Mouse (Mus musculus) retina, embryonic 14.5 days (tissue): ENCODE results near the gene Arid1b.
"Not testable (repeated sequence)": the region's sequence is repeated elsewhere in the genome, so short reads cannot be mapped to it uniquely, and the experiment has no call there.

ENCODE experiments used
- DNase-seq: peaks from one replicate; pipeline ENCODE4 v3.0.0-alpha.2; 2015; ENCODE audit warnings: low spot score

Gene Arid1b

DNA sequence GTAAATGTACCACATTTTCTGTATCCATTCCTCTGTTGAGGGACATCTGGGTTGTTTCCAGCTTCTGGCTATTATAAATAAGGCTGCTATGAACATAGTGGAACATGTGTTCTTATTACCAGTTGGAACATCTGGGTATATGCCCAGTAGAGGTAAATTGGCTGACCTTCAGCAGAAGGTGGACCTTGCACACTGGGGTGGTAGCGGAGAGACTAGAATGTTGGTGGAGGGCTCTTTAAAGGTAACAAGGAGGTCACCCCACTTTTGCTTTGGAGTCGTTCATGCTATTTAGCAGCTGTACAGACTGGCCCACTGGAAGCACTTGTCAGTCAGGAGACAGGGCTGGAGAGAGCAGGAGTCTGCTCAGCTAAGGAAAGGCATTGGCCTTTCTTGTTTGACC lies 94.1 kb downstream of the Arid1b start:
- DNase-seq, result not testable (repeated sequence)

GRCm38 (mm10) chr17:5088822-5089221 lies 94.7 kb downstream of the Arid1b start:
- no peak for DNase-seq

GRCm38 (mm10) chr17:5089541-5089940 lies 95.4 kb downstream of the Arid1b start:
- DNase-seq, result no peak

DNA sequence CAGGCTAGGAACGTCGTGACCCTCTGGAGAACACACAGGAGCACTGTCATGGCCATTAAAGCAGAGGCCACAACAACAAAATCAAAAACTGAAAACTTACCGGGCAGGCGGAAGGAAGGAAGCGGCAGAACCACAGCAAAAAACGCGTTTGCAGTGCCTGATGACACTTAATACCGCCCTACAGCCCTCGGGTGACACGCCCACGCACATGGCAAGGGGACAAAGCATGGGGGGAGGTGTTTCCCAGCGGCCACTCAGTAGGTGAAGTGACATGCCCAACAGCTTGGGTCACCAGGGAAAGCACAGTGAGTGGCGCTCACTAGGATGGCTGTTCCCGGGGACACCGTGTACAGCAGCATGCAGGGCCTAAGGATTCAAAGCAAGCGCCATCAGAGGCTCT lies 97.4 kb downstream of the Arid1b start:
- DNase-seq, result no peak

DNA sequence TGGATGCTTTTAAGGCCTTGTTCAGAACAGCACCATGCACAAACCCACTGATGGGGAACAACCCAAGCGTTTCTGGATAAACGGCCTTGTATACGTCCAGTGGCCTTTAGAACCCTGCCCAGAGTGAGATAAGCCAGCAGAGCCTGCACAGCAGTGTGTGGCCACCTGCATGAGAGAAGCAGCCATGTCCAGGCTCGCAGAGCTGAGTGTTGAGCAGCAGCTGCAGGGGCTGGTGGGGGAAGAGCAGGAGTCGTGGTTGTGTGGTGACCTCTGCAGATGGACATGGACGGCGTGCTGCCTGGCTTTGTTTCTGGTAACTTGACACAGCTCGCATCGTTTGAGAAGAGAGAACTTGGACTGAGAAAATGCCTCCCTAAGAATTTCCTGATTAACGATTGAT lies 97.8 kb downstream of the Arid1b start:
- no peak for DNase-seq

DNA sequence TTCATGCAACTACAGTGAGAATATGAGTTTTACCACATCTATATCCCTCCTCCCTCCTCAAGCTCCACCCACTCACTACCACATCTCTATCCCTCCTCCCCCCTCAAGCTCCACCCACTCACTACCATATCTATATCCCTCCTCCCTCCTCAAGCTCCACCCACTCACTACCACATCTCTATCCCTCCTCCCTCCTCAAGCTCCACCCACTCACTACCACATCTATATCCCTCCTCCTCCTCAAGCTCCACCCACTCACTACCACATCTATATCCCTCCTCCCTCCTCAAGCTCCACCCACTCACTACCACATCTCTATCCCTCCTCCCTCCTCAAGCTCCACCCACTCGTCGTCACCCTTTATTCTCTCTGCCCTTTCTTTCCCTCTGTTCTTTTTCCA lies 99.2 kb downstream of the Arid1b start:
- not testable (repeated sequence) for DNase-seq

DNA sequence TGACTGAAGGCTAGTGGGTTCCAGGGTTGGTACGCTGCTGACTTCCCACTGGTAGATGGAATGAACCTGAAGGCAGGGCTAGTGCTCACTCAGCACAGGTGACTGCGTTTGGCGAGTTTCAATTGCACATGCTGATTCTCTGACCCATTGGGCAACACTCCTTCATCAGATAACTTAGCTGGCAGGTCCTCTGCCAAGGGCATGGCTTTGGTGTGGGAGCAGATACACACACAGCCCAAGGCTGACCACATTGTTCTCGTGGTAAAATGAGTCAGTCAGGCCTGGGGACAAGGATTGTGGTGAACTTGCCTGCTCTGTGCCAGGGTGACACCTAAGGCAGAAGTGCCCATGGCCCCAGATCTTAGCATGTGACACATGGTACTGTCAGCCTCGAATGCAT lies 100.5 kb downstream of the Arid1b start:
- DNase-seq, result no peak

DNA sequence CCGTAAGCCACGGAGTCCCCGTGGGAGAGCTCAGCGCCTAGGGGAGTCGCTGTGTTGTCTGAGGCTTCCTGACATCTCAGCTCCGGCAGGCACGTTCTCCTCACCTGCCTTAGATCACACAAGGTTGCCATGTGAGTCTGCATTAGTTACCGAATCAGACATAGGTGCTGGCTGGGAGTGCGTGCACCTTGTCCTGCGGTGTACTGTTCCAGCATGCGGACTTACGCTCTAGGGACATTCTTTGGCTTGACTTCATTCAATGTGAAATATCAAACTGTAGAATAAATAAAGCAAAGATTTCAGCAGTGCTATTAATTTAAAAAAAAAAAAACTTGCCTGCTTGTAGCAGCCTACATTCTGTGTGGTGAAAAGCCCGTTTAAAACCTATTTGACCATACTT lies 101.6 kb downstream of the Arid1b start:
- DNase-seq, result no peak

GRCm38 (mm10) chr17:5097046-5097445 lies 102.9 kb downstream of the Arid1b start:
- no peak for DNase-seq

DNA sequence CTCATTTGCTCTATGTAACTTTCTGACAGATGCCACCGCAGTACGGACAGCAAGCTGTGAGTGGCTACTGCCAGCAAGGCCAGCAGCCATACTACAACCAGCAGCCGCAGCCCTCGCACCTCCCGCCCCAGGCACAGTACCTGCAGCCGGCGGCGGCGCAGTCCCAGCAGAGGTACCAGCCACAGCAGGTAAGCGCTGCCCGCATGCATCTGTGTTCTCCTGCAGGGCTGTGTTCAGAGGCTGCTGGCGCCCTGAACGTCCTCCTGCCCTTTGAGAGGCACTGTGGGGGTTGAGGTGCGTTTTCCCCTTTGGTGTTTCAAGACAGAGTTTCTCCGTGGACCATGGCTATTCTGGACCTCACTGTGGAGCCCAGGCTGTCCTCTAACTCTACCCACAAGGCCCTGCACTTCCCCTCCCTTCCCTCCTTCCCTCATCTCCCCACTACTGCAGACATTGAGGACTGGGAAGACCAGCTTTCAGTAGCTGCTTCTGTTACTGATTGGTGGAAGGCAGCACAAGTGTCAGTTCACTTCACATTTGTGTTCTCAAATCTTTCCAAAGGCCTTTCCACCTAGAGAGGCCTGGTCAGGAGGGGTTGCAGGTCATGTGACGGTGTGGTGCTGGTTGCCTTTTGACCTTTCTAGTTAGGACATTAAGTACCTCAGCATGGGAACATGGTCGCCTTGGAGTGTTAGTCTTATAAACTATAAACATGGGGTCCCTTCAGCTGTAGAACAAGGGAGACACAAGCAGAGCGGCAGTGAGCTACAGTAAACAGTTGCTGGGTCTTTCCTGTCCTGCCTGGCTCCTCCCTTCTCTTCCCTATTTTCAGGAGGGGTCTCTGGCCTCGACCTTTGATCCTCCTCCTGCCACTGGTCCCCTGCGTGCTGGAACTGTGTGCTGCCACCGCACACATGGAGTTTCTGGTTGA lies 103.7 kb downstream of the Arid1b start:
- DNase-seq, result no peak

GRCm38 (mm10) chr17:5098727-5099126 lies 104.6 kb downstream of the Arid1b start:
- no peak for DNase-seq

- DNase-seq, result no peak
Observed at GRCm38 (mm10) chr17:5099238-5099637, 105.1 kb downstream of the Arid1b start.

DNA sequence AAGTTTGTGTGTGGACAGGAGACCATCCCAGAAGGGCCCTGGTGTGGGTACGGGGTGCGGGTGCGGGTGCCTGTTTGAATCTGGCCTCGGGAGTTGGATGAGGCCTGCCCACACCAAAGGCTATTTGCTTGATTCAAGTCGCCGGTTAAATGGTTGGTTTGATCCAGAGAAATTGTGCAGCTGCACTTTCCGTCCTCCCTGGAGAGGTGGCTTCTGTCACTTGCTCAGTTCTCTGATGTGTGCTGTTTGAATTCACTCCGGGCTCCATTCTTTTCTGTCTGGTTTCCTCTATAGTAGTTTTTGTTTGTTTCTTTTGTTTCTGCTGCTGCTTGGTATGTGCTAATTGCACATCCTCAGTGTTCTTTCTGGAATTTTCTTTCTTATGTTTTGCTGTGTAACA lies 107.0 kb downstream of the Arid1b start:
- DNase-seq, result no peak

- peak; percentile 48 for DNase-seq
Observed at GRCm38 (mm10) chr17:5101887-5102286, 107.8 kb downstream of the Arid1b start.

GRCm38 (mm10) chr17:5105746-5106145 lies 111.6 kb downstream of the Arid1b start:
- no peak for DNase-seq

DNA sequence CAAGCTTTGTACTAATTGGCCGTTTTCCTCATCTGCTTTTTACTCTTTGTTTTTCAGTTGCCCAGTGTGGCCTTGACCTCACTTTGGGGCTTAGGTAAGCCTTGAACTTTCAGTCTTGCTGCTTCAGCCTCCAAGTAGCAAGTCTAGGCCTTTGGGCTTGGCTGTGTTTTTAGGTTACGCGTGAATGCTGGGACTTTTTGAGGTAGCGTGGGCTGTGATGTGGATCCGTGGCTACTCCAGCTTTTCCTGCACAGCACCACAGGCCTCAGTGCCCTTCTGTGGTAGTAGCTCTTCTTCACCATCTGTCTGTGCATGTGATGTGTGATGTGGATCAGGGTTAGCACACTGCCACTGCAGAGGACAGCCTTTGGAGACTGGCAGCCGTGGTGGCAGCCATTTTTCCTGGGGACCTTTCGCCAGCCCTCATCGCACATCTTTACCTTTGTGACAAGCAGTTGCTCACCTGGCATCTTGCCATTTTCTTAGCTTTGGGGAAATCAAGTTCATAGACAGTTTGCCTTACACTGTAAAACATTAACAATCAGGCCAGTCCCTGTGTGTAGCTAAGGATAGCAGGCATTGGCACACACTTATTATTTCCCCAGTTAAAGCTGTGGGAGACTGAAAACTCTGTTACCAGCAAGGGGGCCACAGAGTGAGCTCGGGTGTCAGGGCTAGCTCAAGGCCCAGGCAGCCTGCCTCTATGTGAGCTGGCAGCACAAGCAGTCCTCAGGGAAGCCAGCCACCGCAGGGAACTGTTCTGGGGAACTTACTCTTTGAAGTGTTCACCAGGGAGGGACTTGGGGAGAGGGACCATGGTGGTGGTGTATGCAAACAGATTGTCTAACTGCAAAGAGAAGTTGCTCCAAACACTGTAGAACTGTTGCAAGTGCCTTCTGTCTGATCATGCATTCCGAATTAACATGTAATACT lies 112.4 kb downstream of the Arid1b start:
- no peak for DNase-seq

- no peak for DNase-seq
Observed at GRCm38 (mm10) chr17:5107501-5107900, 113.4 kb downstream of the Arid1b start.

GRCm38 (mm10) chr17:5108022-5108421 lies 113.9 kb downstream of the Arid1b start:
- no peak for DNase-seq

GRCm38 (mm10) chr17:5108546-5109142 lies 114.5 kb downstream of the Arid1b start:
- no peak for DNase-seq

DNA sequence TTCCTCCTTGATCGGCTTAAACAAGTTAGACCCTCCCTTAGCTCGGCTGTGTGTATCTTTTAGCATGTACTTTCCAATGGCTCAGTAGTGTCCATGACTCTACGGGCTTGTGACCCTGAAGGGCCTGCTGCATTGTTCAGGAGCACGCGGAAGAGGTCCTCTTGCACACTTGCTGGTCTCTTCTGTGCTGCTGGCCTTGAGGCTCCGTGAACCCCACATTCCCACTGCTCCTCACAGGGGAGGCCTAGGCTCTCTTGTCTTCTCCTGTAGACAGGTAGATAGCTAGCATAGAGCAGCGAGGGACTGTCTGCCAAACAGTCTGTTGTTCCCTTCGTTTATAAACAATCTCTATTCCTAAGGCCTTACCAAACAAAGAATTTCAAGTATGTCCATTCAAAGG lies 115.2 kb downstream of the Arid1b start:
- DNase-seq, result no peak

GRCm38 (mm10) chr17:5110159-5110558 lies 116.0 kb downstream of the Arid1b start:
- no peak for DNase-seq

DNA sequence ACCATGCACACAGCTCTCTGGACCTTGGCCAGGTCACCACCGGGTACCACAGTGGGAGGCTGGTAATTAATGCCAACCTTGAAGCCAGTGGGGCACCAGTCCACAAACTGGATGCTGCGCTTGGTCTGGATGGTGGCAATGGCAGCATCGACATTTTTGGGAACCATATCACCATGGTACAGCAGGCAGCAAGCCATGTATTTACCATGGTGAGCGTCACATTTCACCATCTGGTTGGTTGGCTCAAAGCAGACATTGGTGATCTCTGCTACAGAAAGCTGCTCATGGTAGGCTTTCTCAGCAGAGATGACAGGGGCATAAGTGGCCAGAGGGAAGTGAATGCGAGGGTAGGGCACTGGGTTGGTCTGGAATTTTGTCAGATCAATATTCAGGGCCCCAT lies 116.8 kb downstream of the Arid1b start:
- not testable (repeated sequence) for DNase-seq
